Mouse (Mus musculus): ENCODE measurements around the gene Mctp2.

DNA sequence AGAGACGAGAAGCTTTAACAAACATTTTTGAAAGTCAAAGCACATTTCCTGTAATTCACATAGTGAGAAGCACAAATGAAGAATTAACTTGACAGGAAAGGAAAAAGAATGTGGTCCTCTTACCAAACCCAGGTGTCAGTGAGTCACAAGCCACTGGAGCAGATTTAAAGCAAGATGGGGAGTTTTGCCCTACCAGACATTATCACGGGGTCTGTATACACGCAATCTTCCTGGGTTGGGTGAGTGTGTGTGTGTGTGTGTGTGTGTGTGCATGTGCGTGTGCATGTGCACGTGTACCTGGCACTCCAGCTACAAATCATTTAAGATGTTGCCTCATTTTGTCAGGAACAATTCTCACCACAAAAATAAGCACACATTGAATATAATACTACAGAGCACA lies 30.9 kb downstream of the Mctp2 start:
- no peak for TF ChIP-seq CTCF (IDR thresholded peaks at IDR 0.05; ENCODE audit: control insufficient read depth, insufficient read depth, insufficient replicate concordance, low read depth, low read length)
- TF ChIP-seq POLR2A (IDR thresholded peaks at IDR 0.05; ENCODE audit: control insufficient read depth, low read depth, low read length): no peak

Measured in testis, adult 2 months (tissue).